Mouse (Mus musculus): ENCODE results near the gene Dnah8. TPM values are rescaled to one million over a fixed set of nuclear protein-coding genes. Genes with fewer than 3 reads are reported as not detected.

Dnah8 gene
- total and polyA plus RNA-seq, 2 experiments from 2014 or later, result 2.1 to 4.9 TPM

DNA sequence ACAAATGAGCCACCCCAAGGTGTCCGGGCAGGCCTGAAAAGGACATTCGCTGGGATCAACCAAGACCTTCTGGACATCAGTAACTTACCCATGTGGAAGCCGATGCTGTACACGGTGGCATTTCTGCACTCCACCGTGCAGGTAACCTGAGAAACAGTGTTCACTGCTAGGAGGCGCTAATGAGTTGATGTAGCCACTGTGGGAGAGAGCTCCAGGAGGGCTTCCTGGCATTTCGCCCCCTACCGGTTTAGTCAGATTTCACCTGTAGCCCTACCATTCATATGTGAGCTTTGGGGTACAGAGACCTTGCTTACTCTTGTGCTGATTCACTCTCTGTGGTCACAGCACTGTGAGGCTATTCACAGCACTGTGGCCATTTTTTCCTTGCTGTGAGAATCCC is 195.0 kb downstream of the Dnah8 start:
- no peak for ATAC-seq
- no peaks in the 10 kb centered on the region for H3K9me3 ChIP-seq (ENCODE audit: low read length)
- H3K4me2 ChIP-seq (ENCODE audit: low read depth, low read length), result no peak overlapping the region
- no peak overlapping the region for H3K9ac ChIP-seq (replicated peaks; ENCODE audit: low read length)
- no peaks in the 10 kb centered on the region for H3K27me3 ChIP-seq (ENCODE audit: insufficient read depth, low read length)
- no peak for TF ChIP-seq CTCF (IDR thresholded peaks at IDR 0.05; ENCODE audit: low read depth)
- H3K36me3 ChIP-seq (ENCODE audit: insufficient read depth, low read length), result no peaks in the 10 kb centered on the region
- H3K4me1 ChIP-seq (ENCODE audit: insufficient read depth, low read length), result no peaks in the 10 kb centered on the region
- 94% methylated on average over 8 of the region's 8 CpGs for WGBS
- H3K27ac ChIP-seq, result no peak overlapping the region
- DNase-seq (ENCODE audit: low spot score), result no peak
- no peak overlapping the region for H3K4me3 ChIP-seq (ENCODE audit: low read length)

DNA sequence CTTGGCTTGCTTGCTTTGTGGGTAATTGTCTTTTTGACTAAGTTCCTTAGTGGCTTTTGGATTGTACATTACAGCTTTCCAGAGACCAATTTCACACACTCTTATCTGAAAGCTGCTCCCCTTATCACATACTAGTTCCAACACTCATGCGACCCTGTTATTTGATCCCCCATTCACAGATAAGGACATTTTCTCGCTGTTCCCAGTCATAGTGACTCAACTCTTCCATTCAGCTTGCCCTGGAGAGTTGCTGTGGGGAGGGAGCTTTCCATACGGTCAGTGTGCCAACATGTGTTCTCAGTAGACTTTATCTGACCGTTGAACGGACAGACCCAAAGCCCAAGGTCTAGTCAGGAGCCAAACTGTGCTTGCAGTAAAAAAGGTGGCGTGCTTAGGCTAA is 197.0 kb downstream of the Dnah8 start:
- Histone ChIP-seq H3K4me1 (ENCODE audit: insufficient read depth, low read length) (no peaks in the 10 kb centered on the region), H3K9me3 (ENCODE audit: low read length) (no peaks in the 10 kb centered on the region), H3K27ac (no peak overlapping the region), H3K4me3 (ENCODE audit: low read length) (no peak overlapping the region), H3K36me3 (ENCODE audit: insufficient read depth, low read length) (no peaks in the 10 kb centered on the region), H3K27me3 (ENCODE audit: insufficient read depth, low read length) (no peaks in the 10 kb centered on the region), H3K4me2 (ENCODE audit: low read depth, low read length) (no peak overlapping the region), H3K9ac (replicated peaks; ENCODE audit: low read length) (no peak overlapping the region)
- 88% methylated on average over 6 of the region's 6 CpGs for WGBS
- DNase-seq (ENCODE audit: low spot score) (no peak), ATAC-seq (no peak)
- TF ChIP-seq CTCF (IDR thresholded peaks at IDR 0.05; ENCODE audit: low read depth), result no peak

DNA sequence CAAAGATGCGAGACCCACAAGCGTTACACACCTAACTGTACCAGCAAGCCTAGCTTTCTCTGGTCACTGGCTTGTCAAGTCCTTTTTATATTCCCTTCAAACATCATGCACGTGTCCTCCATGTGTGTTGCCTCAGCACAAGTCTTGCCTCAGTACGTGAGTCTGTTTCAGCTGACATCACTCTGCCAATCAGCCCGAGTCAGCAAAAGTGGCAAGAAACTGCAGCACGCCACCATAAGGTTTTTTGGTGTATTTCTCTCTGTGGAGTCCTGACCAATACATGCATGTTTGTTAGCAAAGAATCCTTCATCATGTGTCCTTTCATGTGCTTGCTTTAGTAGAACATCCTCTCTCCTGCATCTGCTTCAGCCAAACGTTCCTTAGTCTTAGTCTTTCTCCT is 200.3 kb downstream of the Dnah8 start:
- TF ChIP-seq CTCF (IDR thresholded peaks at IDR 0.05; ENCODE audit: low read depth), result no peak
- Histone ChIP-seq H3K4me1 (ENCODE audit: insufficient read depth, low read length) (no peaks in the 10 kb centered on the region), H3K9ac (replicated peaks; ENCODE audit: low read length) (no peak overlapping the region), H3K4me2 (ENCODE audit: low read depth, low read length) (no peak overlapping the region), H3K36me3 (ENCODE audit: insufficient read depth, low read length) (no peaks in the 10 kb centered on the region), H3K27me3 (ENCODE audit: insufficient read depth, low read length) (no peaks in the 10 kb centered on the region), H3K9me3 (ENCODE audit: low read length) (no peaks in the 10 kb centered on the region), H3K27ac (no peak overlapping the region), H3K4me3 (ENCODE audit: low read length) (no peak overlapping the region)
- ATAC-seq (no peak), DNase-seq (ENCODE audit: low spot score) (no peak)
- WGBS, result 89% methylated on average over 7 of the region's 7 CpGs

DNA sequence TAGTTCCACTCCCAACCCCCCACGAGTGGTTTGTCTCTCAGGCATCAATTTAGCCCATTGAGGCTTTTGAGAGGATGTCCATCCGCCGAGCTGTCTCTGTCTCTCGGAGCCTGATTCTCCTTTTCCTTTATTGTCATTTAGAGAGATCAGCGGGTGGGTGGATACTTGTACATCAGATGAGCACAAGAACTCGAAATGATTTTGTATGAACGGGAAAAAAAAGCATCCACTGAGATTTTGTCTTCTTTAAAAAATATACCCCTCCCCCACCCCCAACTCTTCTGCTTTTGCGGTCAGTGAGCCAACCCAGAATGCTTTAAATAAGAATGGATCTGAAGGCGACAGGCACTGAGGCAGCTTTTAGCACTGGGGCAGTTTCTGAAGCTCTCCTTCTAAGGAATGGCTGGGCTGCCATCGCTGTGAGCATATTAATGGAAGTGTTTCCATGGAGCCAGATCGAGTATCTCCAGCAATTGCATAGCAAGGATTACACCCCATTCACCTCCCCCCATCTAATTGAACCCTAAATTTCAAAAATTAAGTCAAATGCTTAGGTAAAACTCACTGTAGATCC is 201.7 kb downstream of the Dnah8 start:
- 11% methylated on average over 11 of the region's 11 CpGs for WGBS
- no peak overlapping the region for H3K9ac ChIP-seq (replicated peaks; ENCODE audit: low read length)
- no peaks in the 10 kb centered on the region for H3K36me3 ChIP-seq (ENCODE audit: insufficient read depth, low read length)
- H3K27ac ChIP-seq, result 0 out of 2 replicates have a peak overlapping the region, but pooled peaks have one; percentile 26
- ATAC-seq (peak; percentile 32; the same call in 1 of the 2 replicates), DNase-seq (ENCODE audit: low spot score) (peak; percentile 54)
- no peaks in the 10 kb centered on the region for H3K4me1 ChIP-seq (ENCODE audit: insufficient read depth, low read length)
- no peak for TF ChIP-seq CTCF (IDR thresholded peaks at IDR 0.05; ENCODE audit: low read depth)
- H3K4me2 ChIP-seq (ENCODE audit: low read depth, low read length), result no peak overlapping the region
- no peaks in the 10 kb centered on the region for H3K27me3 ChIP-seq (ENCODE audit: insufficient read depth, low read length)
- no peak overlapping the region for H3K4me3 ChIP-seq (ENCODE audit: low read length)
- no peaks in the 10 kb centered on the region for H3K9me3 ChIP-seq (ENCODE audit: low read length)

DNA sequence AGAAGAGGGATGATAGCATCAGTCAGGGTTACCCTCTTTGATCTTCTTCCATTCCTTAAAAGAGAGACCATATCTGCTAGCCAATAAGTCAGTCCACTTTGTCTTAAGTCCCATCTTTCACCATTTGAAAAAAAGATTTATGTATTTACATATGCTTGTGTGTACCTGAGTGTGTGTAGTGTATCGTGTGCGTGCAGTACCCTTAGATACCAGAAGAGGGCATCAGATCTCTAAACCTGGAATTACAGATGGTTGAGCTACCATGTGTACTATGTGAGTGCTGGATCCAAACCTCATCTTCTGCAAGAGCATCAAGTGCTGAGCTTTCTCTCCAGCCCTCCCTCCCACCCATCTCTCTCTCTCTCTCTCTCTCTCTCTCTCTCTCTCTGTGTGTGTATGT is 207.0 kb downstream of the Dnah8 start:
- WGBS, result 97% methylated on average over 2 of the region's 2 CpGs
- H3K36me3 ChIP-seq (ENCODE audit: insufficient read depth, low read length), result no peaks in the 10 kb centered on the region
- H3K9me3 ChIP-seq (ENCODE audit: low read length), result no peaks in the 10 kb centered on the region
- ATAC-seq (no peak), DNase-seq (ENCODE audit: low spot score) (no peak)
- H3K4me3 ChIP-seq (ENCODE audit: low read length), result no peak overlapping the region
- no peaks in the 10 kb centered on the region for H3K27me3 ChIP-seq (ENCODE audit: insufficient read depth, low read length)
- no peaks in the 10 kb centered on the region for H3K4me1 ChIP-seq (ENCODE audit: insufficient read depth, low read length)
- TF ChIP-seq CTCF (IDR thresholded peaks at IDR 0.05; ENCODE audit: low read depth), result peak; percentile 30; the same call in 1 of the 2 replicates
- H3K9ac ChIP-seq (replicated peaks; ENCODE audit: low read length), result no peak overlapping the region
- H3K27ac ChIP-seq, result no peak overlapping the region
- no peak overlapping the region for H3K4me2 ChIP-seq (ENCODE audit: low read depth, low read length)

DNA sequence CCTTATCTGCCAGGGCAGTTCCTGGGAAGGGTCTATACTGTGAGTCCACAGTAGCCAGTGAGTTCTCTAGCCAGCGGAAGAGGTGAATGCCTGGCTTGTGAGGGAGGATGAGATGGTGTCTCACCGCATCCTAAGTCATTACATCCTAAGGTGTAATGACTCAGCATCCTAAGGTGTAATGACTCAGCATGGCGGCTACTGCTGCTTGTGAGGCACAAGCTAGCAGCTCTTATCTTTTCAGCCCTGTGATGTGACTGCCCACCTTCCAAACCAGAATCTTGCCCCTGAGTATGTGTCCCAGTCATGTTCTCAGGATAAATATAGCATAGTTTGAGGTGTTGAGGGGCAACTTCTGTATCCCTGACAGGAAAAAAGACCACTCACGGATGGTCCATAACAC is 211.3 kb downstream of the Dnah8 start:
- 94% methylated on average over 4 of the region's 4 CpGs for WGBS
- TF ChIP-seq CTCF (IDR thresholded peaks at IDR 0.05; ENCODE audit: low read depth), result no peak
- no peaks in the 10 kb centered on the region for H3K4me1 ChIP-seq (ENCODE audit: insufficient read depth, low read length)
- DNase-seq (ENCODE audit: low spot score) (no peak), ATAC-seq (no peak)
- no peaks in the 10 kb centered on the region for H3K9me3 ChIP-seq (ENCODE audit: low read length)
- no peak overlapping the region for H3K4me2 ChIP-seq (ENCODE audit: low read depth, low read length)
- H3K27me3 ChIP-seq (ENCODE audit: insufficient read depth, low read length), result no peaks in the 10 kb centered on the region
- no peaks in the 10 kb centered on the region for H3K36me3 ChIP-seq (ENCODE audit: insufficient read depth, low read length)
- H3K9ac ChIP-seq (replicated peaks; ENCODE audit: low read length), result no peak overlapping the region
- H3K4me3 ChIP-seq (ENCODE audit: low read length), result no peak overlapping the region
- no peak overlapping the region for H3K27ac ChIP-seq

DNA sequence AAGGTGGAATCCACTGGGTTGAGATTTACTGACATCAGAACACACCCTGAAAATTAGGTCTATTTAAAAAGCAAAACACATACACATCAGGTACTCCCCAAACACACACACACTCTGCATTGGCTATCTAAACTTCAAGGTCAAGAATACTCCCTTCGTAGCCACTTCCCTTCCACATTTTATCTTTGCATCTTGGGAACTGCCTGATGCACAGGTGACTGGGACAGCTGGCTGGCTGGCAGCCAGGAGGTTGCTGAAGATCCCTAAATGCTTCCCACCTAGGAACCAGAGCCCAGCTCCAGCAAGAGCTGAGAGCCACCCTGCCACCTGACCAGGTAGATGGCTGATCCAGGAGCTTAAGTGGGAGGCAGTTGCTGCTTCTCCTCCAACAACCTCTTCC is 212.9 kb downstream of the Dnah8 start:
- WGBS, result 70% methylated on average over 1 of the region's 1 CpGs
- H3K4me3 ChIP-seq (ENCODE audit: low read length), result no peak overlapping the region
- H3K27ac ChIP-seq, result no peak overlapping the region
- DNase-seq (ENCODE audit: low spot score) (no peak), ATAC-seq (no peak)
- no peak overlapping the region for H3K4me2 ChIP-seq (ENCODE audit: low read depth, low read length)
- H3K4me1 ChIP-seq (ENCODE audit: insufficient read depth, low read length), result no peaks in the 10 kb centered on the region
- H3K27me3 ChIP-seq (ENCODE audit: insufficient read depth, low read length), result no peaks in the 10 kb centered on the region
- H3K9ac ChIP-seq (replicated peaks; ENCODE audit: low read length), result no peak overlapping the region
- TF ChIP-seq CTCF (IDR thresholded peaks at IDR 0.05; ENCODE audit: low read depth), result no peak
- H3K36me3 ChIP-seq (ENCODE audit: insufficient read depth, low read length), result no peaks in the 10 kb centered on the region
- no peaks in the 10 kb centered on the region for H3K9me3 ChIP-seq (ENCODE audit: low read length)
